Mouse (Mus musculus): ENCODE results near the gene Ppm1h. TPM values are rescaled to one million over a fixed set of nuclear protein-coding genes. Genes with fewer than 3 reads are reported as not detected.

Gene Ppm1h
- polyA plus RNA-seq, 1 experiment from 2014 or later, result 5.1 TPM

- WGBS, result 48% methylated on average over 13 of the region's 13 CpGs
- Histone ChIP-seq H3K27me3 (replicated peaks; ENCODE audit: control insufficient read depth, insufficient read depth, low read length) (no peaks in the 10 kb centered on the region), H3K27ac (replicated peaks; ENCODE audit: low read depth, low read length) (no peak overlapping the region), H3K4me3 (ENCODE audit: low read depth, low read length) (no peak overlapping the region), H3K36me3 (ENCODE audit: control insufficient read depth, insufficient read depth, low read length) (no peaks in the 10 kb centered on the region), H3K9me3 (ENCODE audit: control insufficient read depth, low read length) (no peaks in the 10 kb centered on the region), H3K4me1 (ENCODE audit: control insufficient read depth, insufficient read depth, low read length) (peaks cover 10% of the 10 kb centered on the region), H3K9ac (ENCODE audit: low read depth, low read length) (no peak overlapping the region), H3K4me2 (ENCODE audit: low read depth, low read length) (no peak overlapping the region)
- peak; percentile 69; the same call in 1 of the 2 replicates for ATAC-seq (ENCODE audit: low read depth)
- DNase-seq (ENCODE audit: low spot score), result no peak
Observed at GRCm38 (mm10) chr10:122823642-122824041, 145.1 kb downstream of the Ppm1h start.

DNA sequence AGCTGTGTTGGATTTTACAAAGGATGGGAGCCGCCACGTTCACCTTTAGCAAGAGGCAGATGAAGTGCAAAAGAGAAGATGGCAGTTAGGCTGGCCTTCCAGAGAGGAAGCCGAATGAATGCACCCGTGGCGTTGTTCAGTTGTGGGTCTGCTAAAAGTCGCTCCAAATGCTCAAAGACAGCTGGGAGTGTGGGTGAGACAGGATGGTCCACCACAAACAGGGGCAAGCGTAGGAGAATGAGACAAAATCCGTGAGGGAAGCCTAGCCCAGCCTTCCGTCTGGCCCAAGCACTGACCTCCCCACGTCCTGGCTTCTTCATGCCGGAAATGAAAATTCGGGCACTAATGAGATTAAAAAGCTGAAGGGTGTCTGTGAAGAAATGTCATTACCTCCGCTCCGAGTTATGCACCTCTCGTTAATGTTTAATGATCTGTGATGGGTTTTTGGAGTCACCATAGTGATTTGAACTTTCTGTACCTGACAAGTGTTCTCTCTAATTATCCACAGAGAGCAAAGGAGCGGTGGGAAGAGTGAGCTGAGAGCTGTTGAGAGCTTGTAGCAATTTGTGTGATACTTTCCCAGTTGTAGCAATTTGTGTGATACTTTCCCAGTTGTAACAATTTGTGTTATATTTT is 148.3 kb downstream of the Ppm1h start:
- Histone ChIP-seq H3K9ac (ENCODE audit: low read depth, low read length) (no peak overlapping the region), H3K4me3 (ENCODE audit: low read depth, low read length) (no peak overlapping the region), H3K27me3 (replicated peaks; ENCODE audit: control insufficient read depth, insufficient read depth, low read length) (no peaks in the 10 kb centered on the region), H3K27ac (replicated peaks; ENCODE audit: low read depth, low read length) (no peak overlapping the region), H3K4me1 (ENCODE audit: control insufficient read depth, insufficient read depth, low read length) (peaks cover 10% of the 10 kb centered on the region), H3K36me3 (ENCODE audit: control insufficient read depth, insufficient read depth, low read length) (no peaks in the 10 kb centered on the region), H3K9me3 (ENCODE audit: control insufficient read depth, low read length) (no peaks in the 10 kb centered on the region), H3K4me2 (ENCODE audit: low read depth, low read length) (no peak overlapping the region)
- DNase-seq (ENCODE audit: low spot score) (no peak), ATAC-seq (ENCODE audit: low read depth) (no peak)
- 83% methylated on average over 16 of the region's 16 CpGs for WGBS

- no peaks in the 10 kb centered on the region for H3K9me3 ChIP-seq (ENCODE audit: control insufficient read depth, low read length)
- no peak overlapping the region for H3K4me3 ChIP-seq (ENCODE audit: low read depth, low read length)
- no peak overlapping the region for H3K4me2 ChIP-seq (ENCODE audit: low read depth, low read length)
- no peak overlapping the region; the same call in 1 of the 2 replicates for H3K27ac ChIP-seq (replicated peaks; ENCODE audit: low read depth, low read length)
- WGBS, result 57% methylated on average over 12 of the region's 12 CpGs
- no peak for DNase-seq (ENCODE audit: low spot score)
- H3K9ac ChIP-seq (ENCODE audit: low read depth, low read length), result no peak overlapping the region
- H3K36me3 ChIP-seq (ENCODE audit: control insufficient read depth, insufficient read depth, low read length), result no peaks in the 10 kb centered on the region
- H3K27me3 ChIP-seq (replicated peaks; ENCODE audit: control insufficient read depth, insufficient read depth, low read length), result no peaks in the 10 kb centered on the region
- H3K4me1 ChIP-seq (ENCODE audit: control insufficient read depth, insufficient read depth, low read length), result peaks cover 10% of the 10 kb centered on the region
- no peak for ATAC-seq (ENCODE audit: low read depth)
Observed at GRCm38 (mm10) chr10:122827719-122828414, 149.3 kb downstream of the Ppm1h start.

- Histone ChIP-seq H3K27ac (replicated peaks; ENCODE audit: low read depth, low read length) (no peak overlapping the region), H3K9ac (ENCODE audit: low read depth, low read length) (no peak overlapping the region), H3K36me3 (ENCODE audit: control insufficient read depth, insufficient read depth, low read length) (no peaks in the 10 kb centered on the region), H3K4me2 (ENCODE audit: low read depth, low read length) (no peak overlapping the region), H3K9me3 (ENCODE audit: control insufficient read depth, low read length) (no peaks in the 10 kb centered on the region), H3K4me1 (ENCODE audit: control insufficient read depth, insufficient read depth, low read length) (peaks cover 10% of the 10 kb centered on the region; the same call in 1 of the 2 replicates), H3K27me3 (replicated peaks; ENCODE audit: control insufficient read depth, insufficient read depth, low read length) (no peaks in the 10 kb centered on the region), H3K4me3 (ENCODE audit: low read depth, low read length) (no peak overlapping the region)
- DNase-seq (ENCODE audit: low spot score) (peak; percentile 76), ATAC-seq (ENCODE audit: low read depth) (0 out of 2 replicates have a peak, but pooled peaks have one; percentile 2)
- WGBS, result 23% methylated on average over 3 of the region's 3 CpGs
Observed at GRCm38 (mm10) chr10:122829801-122830217, 151.2 kb downstream of the Ppm1h start.

GRCm38 (mm10) chr10:122830638-122831037 is 152.1 kb downstream of the Ppm1h start:
- Histone ChIP-seq H3K4me1 (ENCODE audit: control insufficient read depth, insufficient read depth, low read length) (peaks cover 7% of the 10 kb centered on the region; the same call in 1 of the 2 replicates), H3K27me3 (replicated peaks; ENCODE audit: control insufficient read depth, insufficient read depth, low read length) (no peaks in the 10 kb centered on the region), H3K36me3 (ENCODE audit: control insufficient read depth, insufficient read depth, low read length) (no peaks in the 10 kb centered on the region), H3K27ac (replicated peaks; ENCODE audit: low read depth, low read length) (no peak overlapping the region), H3K4me3 (ENCODE audit: low read depth, low read length) (no peak overlapping the region), H3K9me3 (ENCODE audit: control insufficient read depth, low read length) (no peaks in the 10 kb centered on the region), H3K4me2 (ENCODE audit: low read depth, low read length) (no peak overlapping the region), H3K9ac (ENCODE audit: low read depth, low read length) (no peak overlapping the region)
- DNase-seq (ENCODE audit: low spot score) (no peak), ATAC-seq (ENCODE audit: low read depth) (no peak)
- WGBS, result 93% methylated on average over 10 of the region's 10 CpGs

DNA sequence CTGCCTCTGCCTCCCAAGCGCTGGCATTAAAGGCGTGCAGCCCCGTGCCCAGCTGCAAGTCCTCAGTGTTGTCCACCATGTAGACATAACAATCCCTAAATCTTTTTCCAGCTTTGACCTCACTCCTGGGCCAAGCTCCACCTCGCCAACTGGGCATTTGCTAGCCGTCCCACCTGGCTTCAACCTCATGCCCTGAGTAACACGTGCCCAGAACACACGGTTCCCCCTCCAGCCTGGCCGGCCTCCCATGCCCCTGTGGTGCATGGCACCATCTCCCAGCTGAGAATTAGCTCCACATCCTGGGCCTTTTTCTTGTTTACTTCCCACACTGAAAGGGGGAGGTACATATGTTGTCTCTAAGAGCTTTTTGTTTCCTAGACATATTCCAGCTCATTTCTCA is 163.5 kb downstream of the Ppm1h start:
- H3K4me2 ChIP-seq (ENCODE audit: low read depth, low read length), result no peak overlapping the region
- H3K4me1 ChIP-seq (ENCODE audit: control insufficient read depth, insufficient read depth, low read length), result peaks cover 3% of the 10 kb centered on the region; the same call in 1 of the 2 replicates
- no peak for DNase-seq (ENCODE audit: low spot score)
- no peak overlapping the region for H3K27ac ChIP-seq (replicated peaks; ENCODE audit: low read depth, low read length)
- H3K27me3 ChIP-seq (replicated peaks; ENCODE audit: control insufficient read depth, insufficient read depth, low read length), result no peaks in the 10 kb centered on the region
- no peak for ATAC-seq (ENCODE audit: low read depth)
- 92% methylated on average over 8 of the region's 8 CpGs for WGBS
- no peak overlapping the region for H3K4me3 ChIP-seq (ENCODE audit: low read depth, low read length)
- no peak overlapping the region for H3K9ac ChIP-seq (ENCODE audit: low read depth, low read length)
- H3K36me3 ChIP-seq (ENCODE audit: control insufficient read depth, insufficient read depth, low read length), result no peaks in the 10 kb centered on the region
- H3K9me3 ChIP-seq (ENCODE audit: control insufficient read depth, low read length), result 0 out of 2 replicates have a peak, but pooled peaks cover 11% of the 10 kb centered on the region

DNA sequence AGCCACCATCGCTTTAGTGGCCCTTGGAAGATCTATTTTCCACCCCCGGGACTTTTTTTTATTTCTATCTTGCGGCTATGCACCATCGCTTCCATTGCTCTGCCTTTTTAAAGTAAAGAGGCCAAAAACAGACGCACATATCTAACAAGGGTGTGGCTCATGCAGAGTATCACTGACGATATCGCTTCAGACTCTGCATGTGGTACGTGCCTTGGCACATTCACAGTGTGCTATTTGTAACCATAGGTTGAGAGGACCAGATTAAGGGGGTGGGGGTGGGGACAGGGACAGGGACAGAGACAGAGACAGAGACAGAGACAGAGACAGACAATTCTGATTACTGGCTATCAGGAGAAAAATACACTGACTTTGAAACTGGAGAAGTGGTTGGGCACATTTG is 164.4 kb downstream of the Ppm1h start:
- no peak for DNase-seq (ENCODE audit: low spot score)
- 86% methylated on average over 8 of the region's 8 CpGs for WGBS

GRCm38 (mm10) chr10:122845471-122845870 is 166.9 kb downstream of the Ppm1h start:
- Histone ChIP-seq H3K27ac (replicated peaks; ENCODE audit: low read depth, low read length) (peak overlapping the region; percentile 74; the same call in 1 of the 2 replicates), H3K9me3 (ENCODE audit: control insufficient read depth, low read length) (0 out of 2 replicates have a peak, but pooled peaks cover 8% of the 10 kb centered on the region), H3K4me3 (ENCODE audit: low read depth, low read length) (no peak overlapping the region), H3K4me1 (ENCODE audit: control insufficient read depth, insufficient read depth, low read length) (peaks cover 20% of the 10 kb centered on the region), H3K4me2 (ENCODE audit: low read depth, low read length) (no peak overlapping the region), H3K9ac (ENCODE audit: low read depth, low read length) (no peak overlapping the region), H3K27me3 (replicated peaks; ENCODE audit: control insufficient read depth, insufficient read depth, low read length) (no peaks in the 10 kb centered on the region), H3K36me3 (ENCODE audit: control insufficient read depth, insufficient read depth, low read length) (no peaks in the 10 kb centered on the region)
- DNase-seq (ENCODE audit: low spot score), result peak; percentile 77
- ATAC-seq (ENCODE audit: low read depth), result peak; percentile 80
- 22% methylated on average over 7 of the region's 7 CpGs for WGBS

More for the DNA sequence above, 164.4 kb downstream of the Ppm1h start:
- Histone ChIP-seq H3K27ac (replicated peaks; ENCODE audit: low read depth, low read length) (no peak overlapping the region), H3K36me3 (ENCODE audit: control insufficient read depth, insufficient read depth, low read length) (no peaks in the 10 kb centered on the region), H3K4me3 (ENCODE audit: low read depth, low read length) (no peak overlapping the region), H3K4me1 (ENCODE audit: control insufficient read depth, insufficient read depth, low read length) (peaks cover 9% of the 10 kb centered on the region), H3K9me3 (ENCODE audit: control insufficient read depth, low read length) (0 out of 2 replicates have a peak, but pooled peaks cover 11% of the 10 kb centered on the region), H3K27me3 (replicated peaks; ENCODE audit: control insufficient read depth, insufficient read depth, low read length) (no peaks in the 10 kb centered on the region), H3K4me2 (ENCODE audit: low read depth, low read length) (no peak overlapping the region), H3K9ac (ENCODE audit: low read depth, low read length) (no peak overlapping the region)
- ATAC-seq (ENCODE audit: low read depth), result no peak

Measured in embryonic facial prominence, embryonic 14.5 days (tissue).